Mouse (Mus musculus) thymus, adult 2 months (tissue): Measurements from ENCODE around the gene Fto. TPM values are rescaled to one million over a fixed set of nuclear protein-coding genes. Genes with fewer than 3 reads are reported as not detected.

Experiments
- DNase-seq: peaks from one replicate; pipeline ENCODE4 v3.0.0; 2021
- H3K27ac ChIP-seq: fragments of 200-500 bp; 2 replicates; pipeline ENCODE4 v1.5.1; 2012; ENCODE audit warnings: low read length, control low read depth; ENCODE audit not compliant: control insufficient read depth, insufficient read depth
- H3K27me3 ChIP-seq: fragments of 200-500 bp; 2 replicates; pipeline ENCODE4 v1.6.1; 2012; ENCODE audit warnings: mild to moderate bottlenecking, low read length, moderate library complexity, mixed read lengths; ENCODE audit not compliant: control insufficient read depth, insufficient read depth
- H3K36me3 ChIP-seq: fragments of 200-500 bp; 2 replicates; pipeline ENCODE4 v1.6.1; 2012; ENCODE audit warnings: mild to moderate bottlenecking, low read length, moderate library complexity; ENCODE audit not compliant: control insufficient read depth, insufficient read depth
- H3K4me1 ChIP-seq: fragments of 200-500 bp; replicated peaks from 2 replicates; pipeline ENCODE4 v1.6.1; 2012; ENCODE audit warnings: low read length; ENCODE audit not compliant: control insufficient read depth, insufficient read depth
- H3K4me3 ChIP-seq: fragments of 200-500 bp; 2 replicates; pipeline ENCODE4 v1.5.1; 2012; ENCODE audit warnings: mild to moderate bottlenecking, low read length, control low read depth, moderate library complexity; ENCODE audit not compliant: control insufficient read depth, insufficient read depth
- CTCF ChIP-seq: fragments of 200-500 bp; IDR thresholded peaks from 2 replicates; pipeline ENCODE4 v1.5.1; 2012; ENCODE audit warnings: mild to moderate bottlenecking, control low read depth, low read length, moderate library complexity, borderline replicate concordance; ENCODE audit not compliant: control insufficient read depth, poor library complexity, insufficient read depth; ENCODE audit errors: extremely low read depth
- POLR2A ChIP-seq: fragments of 200-500 bp; IDR thresholded peaks from 2 replicates; pipeline ENCODE4 v1.6.1; 2012; ENCODE audit warnings: mild to moderate bottlenecking, low read length, control low read depth, moderate library complexity; ENCODE audit not compliant: control insufficient read depth, poor library complexity, insufficient read depth; ENCODE audit errors: extremely low read depth
- WGBS: fragments of 180-500 bp; shearing (Covaris S2); methylation state at CpG from one replicate; pipeline ENCODE4 v1.1.7; 2018; 5-methylcytosine and 5-hydroxymethylcytosine counted together
- polyA plus RNA-seq: library from polyadenylated mRNA; depleted of rRNA; stranded (reverse); fragments of >200 nt; gene quantifications from 2 replicates; pipeline ENCODE4 v1.2.3, GENCODE M21; 2012

The Fto gene
- polyA plus RNA-seq, 1 experiment, result 29.9 TPM

DNA sequence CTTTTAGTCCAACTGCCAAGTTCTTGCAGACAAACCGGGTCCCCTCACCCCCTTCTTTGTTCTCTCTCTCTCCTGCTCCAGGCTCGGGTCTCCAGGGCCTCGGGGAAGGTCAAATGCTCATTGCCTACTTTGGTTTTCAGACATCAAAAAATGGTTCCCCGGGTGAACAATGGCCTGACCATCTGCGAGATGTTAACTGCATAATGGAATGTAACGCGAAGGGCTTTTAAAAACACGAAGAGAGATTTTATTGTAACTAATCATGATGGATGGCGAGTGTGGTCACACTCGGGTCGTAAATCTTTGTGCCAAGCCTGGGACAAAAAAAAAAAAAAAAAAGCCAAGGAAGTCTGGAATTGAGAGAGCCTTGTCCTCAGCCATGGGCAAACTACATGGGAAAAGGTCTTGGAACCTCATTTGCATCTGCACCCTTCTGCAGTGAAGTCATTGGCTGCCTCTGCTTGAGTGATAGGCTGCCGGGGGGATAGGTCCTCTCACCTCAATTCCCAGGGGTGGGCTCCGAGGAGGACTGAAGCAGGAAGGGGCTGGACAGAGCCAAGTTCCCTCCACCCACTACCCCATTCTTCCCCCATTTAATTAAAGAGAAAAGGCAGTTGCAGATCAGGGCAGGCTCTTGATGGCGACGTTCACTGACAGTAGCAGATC, 378.9 kb downstream of the Fto start:
- no peak for DNase-seq
- TF ChIP-seq POLR2A, result no peak
- TF ChIP-seq CTCF, result no peak
- H3K4me1 ChIP-seq, result no peaks in the 10 kb centered on the region
- H3K36me3 ChIP-seq, result no peaks in the 10 kb centered on the region
- 30% methylated on average over 15 of the region's 15 CpGs for WGBS
- H3K4me3 ChIP-seq, result no peak overlapping the region
- H3K27ac ChIP-seq, result no peak overlapping the region
- H3K27me3 ChIP-seq, result no peaks in the 10 kb centered on the region

DNA sequence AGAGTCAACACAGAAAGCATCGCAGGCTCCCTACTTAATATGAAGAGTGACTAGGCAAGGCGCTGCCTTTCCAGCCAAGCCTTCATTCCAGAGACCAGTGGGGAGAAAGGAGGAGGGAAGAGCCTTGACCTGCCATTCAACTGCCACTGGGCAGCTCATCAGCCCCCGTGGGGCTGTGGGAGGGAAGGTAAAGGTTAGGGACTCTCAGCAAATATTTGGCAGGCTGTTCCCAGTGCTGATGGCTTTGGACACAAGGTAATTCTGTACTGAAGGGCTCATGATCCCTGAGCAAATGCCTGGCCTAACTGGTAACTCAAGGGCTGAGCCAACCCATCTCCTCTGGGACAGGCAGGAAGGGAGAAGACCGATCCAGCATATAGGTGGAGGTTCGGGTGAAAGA, 393.2 kb downstream of the Fto start:
- no peaks in the 10 kb centered on the region for H3K4me1 ChIP-seq
- H3K4me3 ChIP-seq, result no peak overlapping the region
- no peak overlapping the region for H3K27ac ChIP-seq
- H3K36me3 ChIP-seq, result no peaks in the 10 kb centered on the region
- no peak for DNase-seq
- no peaks in the 10 kb centered on the region; the same call in 1 of the 2 replicates for H3K27me3 ChIP-seq
- TF ChIP-seq POLR2A (no peak), CTCF (no peak)
- 88% methylated on average over 5 of the region's 5 CpGs for WGBS

DNA sequence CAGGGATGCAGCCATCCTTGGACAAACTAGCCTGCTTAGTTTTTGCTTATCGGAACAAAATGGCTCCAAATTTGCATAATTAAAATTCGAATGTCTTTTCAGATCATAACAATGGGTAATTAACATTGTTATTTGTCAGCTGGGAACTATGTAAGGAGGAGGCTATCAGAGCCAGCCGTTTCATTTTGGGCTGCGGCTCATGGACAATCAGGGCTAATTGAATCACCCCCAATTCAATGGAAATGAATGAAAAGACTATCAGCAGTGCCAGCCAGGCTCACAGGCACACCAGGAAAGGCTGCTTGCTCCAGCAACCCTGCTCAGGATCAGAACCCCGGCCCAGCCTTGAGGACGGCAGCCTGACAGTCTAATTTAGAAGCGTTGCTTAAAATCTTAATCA, 395.3 kb downstream of the Fto start:
- DNase-seq, result no peak
- WGBS, result 90% methylated on average over 7 of the region's 7 CpGs
- Histone ChIP-seq H3K36me3 (no peaks in the 10 kb centered on the region), H3K4me1 (no peaks in the 10 kb centered on the region), H3K27me3 (no peaks in the 10 kb centered on the region; the same call in 1 of the 2 replicates), H3K4me3 (no peak overlapping the region), H3K27ac (no peak overlapping the region)
- TF ChIP-seq CTCF (no peak), POLR2A (no peak)

DNA sequence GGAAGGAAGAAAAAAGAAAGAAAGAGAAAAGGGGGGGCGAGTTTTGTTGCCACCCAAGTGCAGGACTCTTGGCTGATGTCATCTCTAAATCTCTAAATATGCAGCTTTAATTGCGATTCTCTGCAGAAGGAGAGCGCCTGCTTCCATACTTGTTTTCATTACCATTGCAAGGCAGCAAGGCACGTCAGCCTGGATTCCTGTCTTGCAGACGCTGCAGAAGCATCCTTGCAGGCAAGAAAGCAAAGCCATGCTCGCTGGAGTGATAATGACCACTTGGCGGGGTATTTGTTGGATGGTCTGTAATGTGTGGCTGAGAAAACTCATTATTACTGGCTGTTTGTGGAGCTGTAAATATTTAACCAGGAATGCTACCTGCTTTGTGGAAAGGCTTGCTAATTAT, 396.4 kb downstream of the Fto start:
- WGBS, result 48% methylated on average over 7 of the region's 7 CpGs

DNA sequence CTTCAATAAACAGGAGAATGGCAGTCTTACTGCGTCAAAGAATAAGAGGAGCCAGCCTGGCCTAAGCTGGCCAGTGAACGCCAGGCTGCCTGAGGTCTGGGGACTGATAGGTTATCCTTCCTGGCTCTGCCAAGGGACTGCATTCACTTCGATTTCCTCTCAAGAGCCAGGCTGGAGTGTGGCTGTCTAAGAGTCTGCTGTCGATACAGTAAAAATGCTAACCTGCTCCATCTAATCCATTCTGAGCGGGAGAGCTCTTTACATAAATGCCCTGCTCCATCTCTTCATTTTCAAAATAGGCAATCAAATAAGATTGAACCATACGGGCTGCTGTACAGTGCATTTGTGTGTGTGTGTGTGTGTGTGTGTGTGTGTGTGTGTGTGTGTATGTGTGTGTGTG, 397.9 kb downstream of the Fto start:
- H3K4me1 ChIP-seq, result no peaks in the 10 kb centered on the region
- 67% methylated on average over 6 of the region's 6 CpGs for WGBS
- DNase-seq, result no peak
- H3K4me3 ChIP-seq, result no peak overlapping the region
- H3K36me3 ChIP-seq, result no peaks in the 10 kb centered on the region
- no peaks in the 10 kb centered on the region; the same call in 1 of the 2 replicates for H3K27me3 ChIP-seq
- no peak overlapping the region for H3K27ac ChIP-seq
- no peak for TF ChIP-seq POLR2A
- TF ChIP-seq CTCF, result no peak

More for the DNA sequence above, 396.4 kb downstream of the Fto start:
- H3K4me3 ChIP-seq, result no peak overlapping the region
- no peak for DNase-seq
- H3K36me3 ChIP-seq, result no peaks in the 10 kb centered on the region
- TF ChIP-seq CTCF (no peak), POLR2A (no peak)
- no peaks in the 10 kb centered on the region for H3K4me1 ChIP-seq
- no peak overlapping the region for H3K27ac ChIP-seq
- H3K27me3 ChIP-seq, result no peaks in the 10 kb centered on the region; the same call in 1 of the 2 replicates

DNA sequence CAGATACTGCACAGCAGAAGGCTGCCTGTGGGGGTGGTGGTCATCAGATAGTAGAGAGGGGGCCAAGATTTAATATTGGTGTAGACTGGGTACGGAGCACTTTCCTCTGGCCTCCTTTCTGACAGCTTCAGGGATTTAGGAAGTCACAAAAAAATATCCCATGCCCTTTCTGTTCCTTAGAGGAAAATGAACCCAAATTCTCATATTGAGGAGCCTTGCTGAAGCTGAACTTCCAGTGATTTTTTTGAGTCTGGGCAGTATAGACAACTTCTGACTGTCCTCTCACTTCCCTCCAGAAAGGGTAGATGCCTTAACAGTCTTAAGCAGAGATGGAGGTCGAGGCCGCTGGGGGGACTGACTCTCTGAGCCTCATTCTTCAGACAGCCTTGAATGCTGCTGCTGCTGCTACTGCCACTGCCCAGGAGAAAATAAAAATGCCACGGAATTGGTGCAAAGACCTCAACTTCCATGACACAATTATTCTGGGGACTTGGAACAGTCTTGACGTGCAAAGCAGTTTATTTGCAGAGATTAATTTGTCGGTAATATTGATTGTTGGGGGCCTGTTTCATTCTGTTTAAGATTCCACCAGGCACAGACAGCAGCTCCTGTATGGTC, 398.8 kb downstream of the Fto start:
- no peak for DNase-seq
- H3K4me1 ChIP-seq, result no peaks in the 10 kb centered on the region
- WGBS, result 43% methylated on average over 6 of the region's 6 CpGs
- TF ChIP-seq POLR2A (no peak), CTCF (no peak)
- no peaks in the 10 kb centered on the region for H3K36me3 ChIP-seq
- no peaks in the 10 kb centered on the region; the same call in 1 of the 2 replicates for H3K27me3 ChIP-seq
- no peak overlapping the region for H3K4me3 ChIP-seq
- H3K27ac ChIP-seq, result no peak overlapping the region
